Mouse (Mus musculus) C2C12 (cell line): ENCODE measurements around the gene Grip2.

Experiments used
- CEBPB ChIP-seq: IDR thresholded peaks from one replicate; pipeline ENCODE4 v1.6.1; 2011; ENCODE audit warnings: low read depth, mild to moderate bottlenecking, control low read depth, moderate library complexity
- CTCF ChIP-seq: IDR thresholded peaks from one replicate; pipeline ENCODE4 v1.5.1; 2011; ENCODE audit not compliant: control insufficient read depth, insufficient read depth, insufficient read length
- FOSL1 ChIP-seq: IDR thresholded peaks from one replicate; pipeline ENCODE4 v1.8.0; 2011; ENCODE audit warnings: mild to moderate bottlenecking, low read length; ENCODE audit not compliant: poor library complexity, insufficient read depth, severe bottlenecking
- MAX ChIP-seq: IDR thresholded peaks from one replicate; pipeline ENCODE4 v1.6.1; 2011; ENCODE audit warnings: mild to moderate bottlenecking, control low read depth
- MYOD1 ChIP-seq: IDR thresholded peaks from one replicate; pipeline ENCODE4 v1.6.1; 2011; ENCODE audit warnings: low read depth; ENCODE audit not compliant: control insufficient read depth, insufficient read length
- MYOG ChIP-seq: IDR thresholded peaks from one replicate; pipeline ENCODE4 v1.6.1; 2011; ENCODE audit not compliant: control insufficient read depth, insufficient read length; ENCODE audit errors: extremely low read depth
- USF1 ChIP-seq: IDR thresholded peaks from one replicate; pipeline ENCODE4 v1.6.1; 2011; ENCODE audit warnings: low read depth, mild to moderate bottlenecking, control low read depth, moderate library complexity

DNA sequence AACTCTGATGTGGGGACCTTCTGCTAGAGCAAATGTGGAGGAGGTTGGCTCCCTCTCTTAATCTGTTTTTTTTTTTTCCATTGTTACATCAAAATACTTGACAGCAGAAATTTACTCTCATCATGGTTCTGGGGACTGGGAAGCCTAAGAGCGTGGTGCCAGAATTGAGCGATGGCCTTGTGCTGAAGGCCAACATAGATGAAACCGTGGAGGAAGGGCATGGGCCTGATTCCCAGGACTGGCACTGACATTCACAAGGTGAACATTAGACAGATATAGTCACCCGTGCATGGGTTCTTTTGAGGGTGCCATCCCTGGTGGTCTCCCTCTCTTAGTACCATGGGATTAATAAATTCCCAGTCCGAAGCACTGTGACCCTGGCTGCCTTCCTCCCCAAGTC is 41.0 kb upstream of the Grip2 start:
- TF ChIP-seq CTCF (no peak), MYOD1 (no peak), MAX (no peak), FOSL1 (no peak), USF1 (no peak), MYOG (no peak), CEBPB (no peak)
